16 mouse cellular contexts compared by ENCODE assay signal in genomic region chr2:120501136-120501918, GRCm38 (mm10). TPM values are rescaled to one million over a fixed set of nuclear protein-coding genes. Genes with fewer than 3 reads are reported as not detected.
DNase-seq lines count a peak whose midpoint lies in the region; ATAC-seq and TF ChIP-seq lines count a peak whose summit lies in the region.
"Had no signal": no experiment of that assay in that cellular context is flagged by ENCODE, and none has a peak within 500 bp of the region (broad histone marks: within the 10 kb centered on the region; RNA-seq: fewer than 3 reads in every experiment).

No protein-coding gene starts in this region.

- ATAC-seq in hindbrain, embryonic 11.5 days (ENCODE audit: low FRiP score): no peak
- no peak for ATAC-seq in hindbrain, embryonic 16.5 days
- ATAC-seq in midbrain, embryonic 13.5 days: 0 out of 2 replicates have a peak, but pooled peaks have one; percentile 11
- no peak for ATAC-seq in midbrain, postnatal 0 days (ENCODE audit: low FRiP score)
- ATAC-seq: intestine, embryonic 15.5 days had no signal

- DNase-seq in embryo, embryonic 10 days (ENCODE audit: low spot score): peak; percentile 20
- DNase-seq in embryo, embryonic 11 days: no peak
- DNase-seq in hindbrain, embryonic 11.5 days (ENCODE audit: low spot score): peak; percentile 21
- DNase-seq in midbrain, postnatal 0 days (ENCODE audit: low spot score): no peak
- peak; percentile 34 for DNase-seq in thymus, postnatal 0 days (ENCODE audit: low spot score)
- DNase-seq in T-cell, adult 2 months (ENCODE audit: low spot score): no peak
- DNase-seq: cerebellum, adult 18-20 months; kidney, postnatal 4 days; layer of hippocampus, postnatal 36 days; lung, postnatal 10 days had no signal

- H3K9me3 ChIP-seq in hindbrain, embryonic 11.5 days (ENCODE audit: control insufficient read depth, low read length): no peaks in the 10 kb centered on the region
- peaks cover 4% of the 10 kb centered on the region for H3K9me3 ChIP-seq in hindbrain, embryonic 16.5 days (ENCODE audit: control insufficient read depth, low read length)
- H3K9me3 ChIP-seq in midbrain, embryonic 13.5 days: no peaks in the 10 kb centered on the region
- H3K9me3 ChIP-seq in midbrain, postnatal 0 days (ENCODE audit: low read length): no peaks in the 10 kb centered on the region
- H3K9me3 ChIP-seq: G1E; intestine, embryonic 15.5 days; limb, embryonic 13.5 days had no signal

- H3K27ac ChIP-seq in hindbrain, embryonic 11.5 days (ENCODE audit: low read depth, low read length): no peak overlapping the region
- H3K27ac ChIP-seq in hindbrain, embryonic 16.5 days (ENCODE audit: low read depth, low read length): no peak overlapping the region
- H3K27ac ChIP-seq in midbrain, embryonic 13.5 days: no peak overlapping the region
- H3K27ac ChIP-seq in midbrain, postnatal 0 days (ENCODE audit: low read depth, low read length): no peak overlapping the region
- H3K27ac ChIP-seq: intestine, embryonic 15.5 days; limb, embryonic 13.5 days had no signal

- H3K9ac ChIP-seq in hindbrain, embryonic 11.5 days (ENCODE audit: low read depth, low read length): peak overlapping the region; percentile 19; the same call in 1 of the 2 replicates
- no peak overlapping the region; the same call in none of the 2 replicates for H3K9ac ChIP-seq in hindbrain, embryonic 16.5 days (ENCODE audit: low read depth, low read length)
- no peak overlapping the region for H3K9ac ChIP-seq in midbrain, embryonic 13.5 days (replicated peaks)
- H3K9ac ChIP-seq in midbrain, postnatal 0 days (replicated peaks; ENCODE audit: low read length, poor library complexity, severe bottlenecking): no peak overlapping the region
- H3K9ac ChIP-seq: heart, embryonic 15.5 days; intestine, embryonic 15.5 days; limb, embryonic 13.5 days had no signal

- WGBS in hindbrain, embryonic 11.5 days: 36% methylated on average over 17 of the region's 17 CpGs
- WGBS in hindbrain, embryonic 16.5 days: 33% methylated on average over 17 of the region's 17 CpGs
- 44% methylated on average over 17 of the region's 17 CpGs for WGBS in midbrain, embryonic 13.5 days
- WGBS in midbrain, postnatal 0 days: 38% methylated on average over 17 of the region's 17 CpGs

- H3K4me3 ChIP-seq in hindbrain, embryonic 11.5 days (ENCODE audit: low read depth, low read length): no peak overlapping the region
- H3K4me3 ChIP-seq in hindbrain, embryonic 16.5 days (ENCODE audit: low read length): no peak overlapping the region
- no peak overlapping the region for H3K4me3 ChIP-seq in midbrain, embryonic 13.5 days (replicated peaks)
- H3K4me3 ChIP-seq in midbrain, postnatal 0 days (ENCODE audit: low read depth, low read length): no peak overlapping the region
- H3K4me3 ChIP-seq: heart, embryonic 15.5 days; intestine, embryonic 15.5 days; limb, embryonic 13.5 days had no signal

- H3K4me1 ChIP-seq in hindbrain, embryonic 11.5 days (replicated peaks; ENCODE audit: control insufficient read depth, insufficient read depth, low read length): no peaks in the 10 kb centered on the region
- no peaks in the 10 kb centered on the region for H3K4me1 ChIP-seq in hindbrain, embryonic 16.5 days (ENCODE audit: control insufficient read depth, insufficient read depth, low read depth, low read length)
- peaks cover 12% of the 10 kb centered on the region for H3K4me1 ChIP-seq in midbrain, embryonic 13.5 days (replicated peaks)
- H3K4me1 ChIP-seq in midbrain, postnatal 0 days (ENCODE audit: insufficient read depth, low read length): no peaks in the 10 kb centered on the region

- no peak for TF ChIP-seq CTCF in midbrain, postnatal 0 days (IDR thresholded peaks at IDR 0.05)

- peaks cover 2% of the 10 kb centered on the region; the same call in 1 of the 2 replicates for H3K36me3 ChIP-seq in hindbrain, embryonic 11.5 days (ENCODE audit: control insufficient read depth, insufficient read depth, low read length)
- peaks cover 9% of the 10 kb centered on the region for H3K36me3 ChIP-seq in hindbrain, embryonic 16.5 days (ENCODE audit: control insufficient read depth, insufficient read depth, low read length)
- H3K36me3 ChIP-seq in midbrain, embryonic 13.5 days: peaks cover 24% of the 10 kb centered on the region
- peaks cover 3% of the 10 kb centered on the region; the same call in 1 of the 2 replicates for H3K36me3 ChIP-seq in midbrain, postnatal 0 days (ENCODE audit: insufficient read depth, low read length)

- no peak overlapping the region for H3K4me2 ChIP-seq in hindbrain, embryonic 11.5 days (replicated peaks; ENCODE audit: low read depth, low read length)
- no peak overlapping the region for H3K4me2 ChIP-seq in hindbrain, embryonic 16.5 days (ENCODE audit: low read length)
- H3K4me2 ChIP-seq in midbrain, embryonic 13.5 days (replicated peaks): no peak overlapping the region
- no peak overlapping the region for H3K4me2 ChIP-seq in midbrain, postnatal 0 days (ENCODE audit: low read depth, low read length, poor library complexity, severe bottlenecking)
- H3K4me2 ChIP-seq: heart, embryonic 15.5 days; intestine, embryonic 15.5 days; limb, embryonic 13.5 days had no signal

- no peaks in the 10 kb centered on the region for H3K27me3 ChIP-seq in hindbrain, embryonic 11.5 days (ENCODE audit: control insufficient read depth, insufficient read depth, low read length)
- no peaks in the 10 kb centered on the region for H3K27me3 ChIP-seq in hindbrain, embryonic 16.5 days (replicated peaks; ENCODE audit: control insufficient read depth, insufficient read depth, low read length)
- no peaks in the 10 kb centered on the region for H3K27me3 ChIP-seq in midbrain, embryonic 13.5 days
- no peaks in the 10 kb centered on the region for H3K27me3 ChIP-seq in midbrain, postnatal 0 days (ENCODE audit: insufficient read depth, low read length)
- H3K27me3 ChIP-seq: heart, embryonic 15.5 days; intestine, embryonic 15.5 days; limb, embryonic 13.5 days had no signal

RNA-seq across cellular contexts. Expression of gene Capn3, which starts 45.5 kb away (rescaled TPM):
- 1.6 and 1.7 TPM in 2 replicates for polyA plus RNA-seq in hindbrain, embryonic 11.5 days (2014; fragmentation: Nextera tagmentation; extraction: Ambion mirVana)
- 0.54 and 0.79 TPM in 2 replicates for polyA plus RNA-seq in hindbrain, embryonic 16.5 days (2015; fragmentation: Nextera tagmentation; extraction: Ambion mirVana)
- polyA plus RNA-seq in midbrain, embryonic 13.5 days (2015; fragmentation: Nextera tagmentation; extraction: Ambion mirVana): 1.7 and 2.3 TPM in 2 replicates
- total RNA-seq in midbrain, postnatal 0 days (2014; rRNA removed): 0.38 and 0.66 TPM in 2 replicates
- 0.61 and 0.67 TPM in 2 replicates for polyA plus RNA-seq in midbrain, postnatal 0 days (2015; fragmentation: Nextera tagmentation; extraction: Ambion mirVana)
- 90.9 and 99.1 TPM in 2 replicates for polyA plus RNA-seq in thymus, postnatal 0 days (2015; fragmentation: Nextera tagmentation; extraction: Ambion mirVana)
- polyA plus RNA-seq: G1E had no signal

Comparison
In these comparisons a context has a peak if more than half of its experiments do, and no peak if none do; other contexts are left out.
1. DNase-seq: peak in embryo, embryonic 10 days (single experiment), hindbrain, embryonic 11.5 days (single experiment) and thymus, postnatal 0 days (single experiment); none in embryo, embryonic 11 days (single experiment), midbrain, postnatal 0 days (single experiment) and T-cell, adult 2 months (single experiment).
2. RNA of gene Capn3, which starts 45.5 kb away (polyA plus RNA-seq): 90.9 to 99.1 TPM in thymus, postnatal 0 days; 1.7 to 2.3 TPM in midbrain, embryonic 13.5 days, 1.6 to 1.7 TPM in hindbrain, embryonic 11.5 days, 0.61 to 0.67 TPM in midbrain, postnatal 0 days and 0.54 to 0.79 TPM in hindbrain, embryonic 16.5 days; every median in the first group is over 10 times any median in the second.